ENCODE assay signal across 14 mouse cellular contexts in the genomic region with DNA sequence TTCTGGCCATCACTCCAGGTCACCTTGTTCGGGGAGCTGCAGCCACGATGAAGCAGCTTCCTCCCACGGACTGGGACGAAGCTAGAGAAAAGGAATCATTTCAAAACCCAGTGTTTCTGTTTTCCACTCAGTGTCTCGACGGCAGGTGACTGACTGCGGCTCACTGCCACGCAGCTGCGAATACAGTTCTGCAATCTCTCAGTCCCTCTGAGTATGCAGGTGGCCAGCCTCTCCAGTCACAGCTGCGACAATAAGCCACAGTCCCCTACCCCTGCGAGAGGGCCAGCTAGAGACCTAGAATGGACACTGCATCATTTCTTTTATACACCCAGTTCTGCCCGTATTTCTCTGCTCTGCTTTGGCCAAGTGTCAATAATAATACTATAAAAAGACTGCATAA. TPM values are rescaled to one million over a fixed set of nuclear protein-coding genes. Genes with fewer than 3 reads are reported as not detected.
"Had no signal": no experiment of that assay in that cellular context is flagged by ENCODE, and none has a peak within 500 bp of the region (broad histone marks: within the 10 kb centered on the region; RNA-seq: fewer than 3 reads in every experiment).

No protein-coding gene starts in this region.

- ATAC-seq: intestine, embryonic 15.5 days; liver, embryonic 12.5 days had no signal

- H3K27me3 ChIP-seq: intestine, embryonic 15.5 days; liver, embryonic 12.5 days; neural tube, embryonic 12.5 days had no signal

- H3K4me2 ChIP-seq: intestine, embryonic 15.5 days; liver, embryonic 12.5 days; lung, embryonic 14.5 days; neural tube, embryonic 12.5 days had no signal

- DNase-seq: kidney, adult 18-20 months; kidney, postnatal 14 days; lung, embryonic 14.5 days; lung, postnatal 10 days; lung, postnatal 4 days; midbrain, embryonic 14.5 days; right cerebral cortex, postnatal 14 days had no signal

- H3K36me3 ChIP-seq: intestine, embryonic 15.5 days; liver, embryonic 12.5 days; midbrain, embryonic 10.5 days; neural tube, embryonic 12.5 days had no signal

- H3K9me3 ChIP-seq: intestine, embryonic 15.5 days; liver, embryonic 12.5 days; midbrain, embryonic 10.5 days; neural tube, embryonic 12.5 days had no signal

- H3K27ac ChIP-seq: intestine, embryonic 15.5 days; liver, embryonic 12.5 days; midbrain, embryonic 10.5 days; neural tube, embryonic 12.5 days; stomach, postnatal 0 days had no signal

- H3K4me3 ChIP-seq: intestine, embryonic 15.5 days; liver, embryonic 12.5 days; midbrain, embryonic 10.5 days; neural tube, embryonic 12.5 days had no signal

- H3K4me1 ChIP-seq: intestine, embryonic 15.5 days had no signal

- H3K9ac ChIP-seq: intestine, embryonic 15.5 days; liver, embryonic 12.5 days; lung, embryonic 14.5 days; neural tube, embryonic 12.5 days had no signal

RNA-seq across cellular contexts. Expression of gene Ngf, which starts 36.3 kb away (rescaled TPM):
- total RNA-seq: megakaryocyte, adult 5-6 weeks; neutrophil, adult 5-6 weeks had no signal
